Mouse (Mus musculus) c-Kit-positive CD71-positive TER-119-negative erythroid progenitor cells, embryonic 14.5 days (primary cell): ENCODE results near the gene Lrrc42.

Experiments used
- DNase-seq: peaks from one replicate; pipeline ENCODE4 v3.0.0-alpha.2; 2013; ENCODE audit warnings: low read depth

Gene Lrrc42

DNA sequence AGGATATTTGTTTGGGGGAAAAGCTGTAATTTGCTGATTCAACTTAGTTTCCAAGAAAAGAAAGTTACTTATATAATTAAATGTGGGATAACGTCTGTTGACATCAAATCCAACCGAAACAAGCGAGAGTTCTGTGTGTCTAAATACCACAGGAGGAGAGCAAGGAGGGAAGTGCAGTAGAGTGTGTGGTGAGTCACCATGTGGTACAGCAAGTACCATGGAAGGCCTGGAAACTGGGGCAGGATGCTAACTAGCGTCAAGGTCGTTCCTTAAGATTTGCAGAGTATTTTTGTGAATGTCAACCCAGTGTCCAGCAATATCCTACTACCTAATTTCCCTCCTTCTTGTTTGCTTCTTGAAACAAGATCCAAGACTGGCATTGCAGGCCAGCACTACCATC is 55.3 kb downstream of the Lrrc42 start:
- no peak for DNase-seq

GRCm38 (mm10) chr4:107196454-107196853 is 56.9 kb downstream of the Lrrc42 start:
- no peak for DNase-seq

DNA sequence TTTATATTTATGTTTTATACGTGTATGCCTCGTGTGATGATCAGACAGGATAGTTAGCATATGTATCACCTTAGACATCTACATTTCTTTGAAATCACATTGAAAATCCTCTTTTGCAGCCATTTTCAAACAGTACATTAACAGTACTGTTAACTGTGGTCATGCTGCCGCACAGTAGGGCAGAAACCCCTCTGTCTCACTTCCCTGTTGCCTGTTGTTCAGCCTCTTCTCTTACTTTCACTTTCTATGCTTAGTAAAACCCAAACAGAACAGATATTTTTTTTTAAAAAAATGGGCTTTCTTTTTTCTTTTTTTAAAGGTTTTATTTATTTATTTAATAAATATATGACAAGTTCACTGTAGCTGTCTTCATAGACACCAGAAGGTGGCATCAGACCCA is 59.5 kb downstream of the Lrrc42 start:
- DNase-seq: no peak

GRCm38 (mm10) chr4:107185703-107186102 is 67.6 kb downstream of the Lrrc42 start:
- no peak for DNase-seq
